12 mouse cellular contexts compared by ENCODE assay signal in the genomic region with DNA sequence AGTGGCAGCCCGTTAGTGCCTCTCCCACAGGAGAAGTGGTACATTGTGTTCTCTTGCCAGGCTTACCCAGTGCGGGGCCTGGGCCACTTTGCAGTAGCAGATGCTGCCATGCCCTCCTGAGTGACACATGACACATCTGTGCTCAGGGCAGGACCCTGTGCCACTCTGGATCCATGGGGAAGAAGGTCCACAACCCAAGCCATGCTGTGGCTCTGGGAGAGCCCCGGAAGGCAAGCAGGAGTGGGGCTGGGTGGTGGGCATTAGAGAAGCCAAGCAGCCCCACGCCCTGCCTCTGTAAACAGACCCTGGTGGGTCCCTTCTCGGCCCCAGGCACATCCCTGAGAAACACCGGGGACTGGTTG. TPM values are rescaled to one million over a fixed set of nuclear protein-coding genes. Genes with fewer than 3 reads are reported as not detected.
A peak's percentile ranks its signal among the peaks of the same experiment; 100 is the strongest.
DNase-seq lines count a peak whose midpoint lies in the region; ATAC-seq and TF ChIP-seq lines count a peak whose summit lies in the region.
"Had no signal": no experiment of that assay in that cellular context is flagged by ENCODE, and none has a peak within 500 bp of the region (broad histone marks: within the 10 kb centered on the region; RNA-seq: fewer than 3 reads in every experiment).

No protein-coding gene starts in this region.

- H3K4me1 ChIP-seq in midbrain, postnatal 0 days (ENCODE audit: insufficient read depth, low read length): peaks cover 22% of the 10 kb centered on the region
- H3K4me1 ChIP-seq in midbrain, embryonic 16.5 days (ENCODE audit: control insufficient read depth, insufficient read depth, low read length): peaks cover 32% of the 10 kb centered on the region
- H3K4me1 ChIP-seq in limb, embryonic 12.5 days (replicated peaks): peaks cover 50% of the 10 kb centered on the region

- peaks cover 26% of the 10 kb centered on the region for H3K27me3 ChIP-seq in midbrain, postnatal 0 days (ENCODE audit: insufficient read depth, low read length)
- H3K27me3 ChIP-seq in midbrain, embryonic 16.5 days (ENCODE audit: control insufficient read depth, insufficient read depth, low read depth, low read length): peaks cover 26% of the 10 kb centered on the region
- H3K27me3 ChIP-seq in limb, embryonic 12.5 days: peaks cover 32% of the 10 kb centered on the region

- no peak for ATAC-seq in midbrain, postnatal 0 days (ENCODE audit: low FRiP score)
- no peak for ATAC-seq in midbrain, embryonic 16.5 days
- no peak for ATAC-seq in limb, embryonic 12.5 days (ENCODE audit: insufficient number of reproducible peaks, insufficient read depth, low FRiP score, low TSS enrichment, low read depth)
- ATAC-seq: intestine, postnatal 0 days had no signal

- H3K36me3 ChIP-seq in midbrain, postnatal 0 days (ENCODE audit: insufficient read depth, low read length): peaks cover 46% of the 10 kb centered on the region
- H3K36me3 ChIP-seq in midbrain, embryonic 16.5 days (ENCODE audit: control insufficient read depth, insufficient read depth, low read length): peaks cover 22% of the 10 kb centered on the region; the same call in 1 of the 2 replicates
- peaks cover 53% of the 10 kb centered on the region for H3K36me3 ChIP-seq in limb, embryonic 12.5 days

- intact Hi-C loops in heart, postnatal 36 days (cut with DNase I): no loop called here

- H3K4me3 ChIP-seq in midbrain, postnatal 0 days (ENCODE audit: low read depth, low read length): no peak overlapping the region
- no peak overlapping the region for H3K4me3 ChIP-seq in midbrain, embryonic 16.5 days (ENCODE audit: low read depth, low read length)
- no peak overlapping the region for H3K4me3 ChIP-seq in limb, embryonic 12.5 days (replicated peaks)
- H3K4me3 ChIP-seq: liver, embryonic 15.5 days had no signal

- DNase-seq in heart, adult 11 months: peak; percentile 95
- DNase-seq in heart, postnatal 36 days: no peak
- no peak for DNase-seq in midbrain, postnatal 0 days (ENCODE audit: low spot score)
- DNase-seq in cerebellum, postnatal 25 days: peak; percentile 53
- no peak for DNase-seq in lung, postnatal 25 days (ENCODE audit: low spot score)
- no peak for DNase-seq in layer of hippocampus, adult 18-20 months (ENCODE audit: low spot score in 2 of 2)
- DNase-seq: gastrocnemius, postnatal 25 days had no signal

- H3K9ac ChIP-seq in midbrain, postnatal 0 days (replicated peaks; ENCODE audit: low read length, poor library complexity, severe bottlenecking): no peak overlapping the region
- H3K9ac ChIP-seq in midbrain, embryonic 16.5 days (ENCODE audit: low read depth, low read length): no peak overlapping the region
- H3K9ac ChIP-seq in limb, embryonic 12.5 days (replicated peaks): peak overlapping the region; percentile 27; the same call in 1 of the 2 replicates

- H3K9me3 ChIP-seq in midbrain, postnatal 0 days (ENCODE audit: low read length): no peaks in the 10 kb centered on the region
- H3K9me3 ChIP-seq in midbrain, embryonic 16.5 days (replicated peaks; ENCODE audit: control insufficient read depth, low read length, poor library complexity, severe bottlenecking): no peaks in the 10 kb centered on the region
- no peaks in the 10 kb centered on the region for H3K9me3 ChIP-seq in limb, embryonic 12.5 days
- H3K9me3 ChIP-seq: liver, embryonic 15.5 days had no signal

- 71% methylated on average over 6 of the region's 6 CpGs for WGBS in midbrain, postnatal 0 days
- 81% methylated on average over 6 of the region's 6 CpGs for WGBS in midbrain, embryonic 16.5 days
- 81% methylated on average over 6 of the region's 6 CpGs for WGBS in limb, embryonic 12.5 days

- H3K4me2 ChIP-seq in midbrain, postnatal 0 days (ENCODE audit: low read depth, low read length, poor library complexity, severe bottlenecking): no peak overlapping the region
- H3K4me2 ChIP-seq in midbrain, embryonic 16.5 days (ENCODE audit: low read length): no peak overlapping the region
- no peak overlapping the region for H3K4me2 ChIP-seq in limb, embryonic 12.5 days
- H3K4me2 ChIP-seq: liver, embryonic 15.5 days had no signal

- 0 out of 2 replicates have a peak overlapping the region, but pooled peaks have one; percentile 26 for H3K27ac ChIP-seq in midbrain, postnatal 0 days (ENCODE audit: low read depth, low read length)
- no peak overlapping the region for H3K27ac ChIP-seq in midbrain, embryonic 16.5 days (ENCODE audit: low read length)
- H3K27ac ChIP-seq in limb, embryonic 12.5 days: no peak overlapping the region
- H3K27ac ChIP-seq: liver, embryonic 15.5 days; macrophage had no signal

- no peak for TF ChIP-seq CTCF in midbrain, postnatal 0 days (IDR thresholded peaks at IDR 0.05)

RNA-seq across cellular contexts. Expression of a gene that starts 1.5 kb away (rescaled TPM):
- total RNA-seq in heart, postnatal 36 days (2021): under 1 TPM; 0.08 TPM
- 23.1 and 30.9 TPM in 2 replicates for total RNA-seq in midbrain, postnatal 0 days (2014; rRNA removed)
- polyA plus RNA-seq in midbrain, postnatal 0 days (2015; fragmentation: Nextera tagmentation; extraction: Ambion mirVana): 19.2 and 22.1 TPM in 2 replicates
- 11.4 and 14.9 TPM in 2 replicates for polyA plus RNA-seq in midbrain, embryonic 16.5 days (2015; fragmentation: Nextera tagmentation; extraction: Ambion mirVana)
- 0.08 and 0.23 TPM in 2 replicates for polyA plus RNA-seq in limb, embryonic 12.5 days (2016; fragmentation: Nextera tagmentation; extraction: Ambion mirVana)
- total RNA-seq in layer of hippocampus, adult 18-20 months (2021): 100 to 1,000 TPM in 1 of 2 experiments, 10 to 100 TPM in 1; 98.6 to 102 TPM
- total RNA-seq: gastrocnemius, postnatal 25 days had no signal
- polyA plus RNA-seq: liver, embryonic 15.5 days had no signal

RNA-seq across cellular contexts. Expression of a gene that starts 8.1 kb away (rescaled TPM):
- total RNA-seq in heart, postnatal 36 days (2021): 10 to 100 TPM; 64.1 to 67.4 TPM
- 37.9 and 39.8 TPM in 2 replicates for total RNA-seq in midbrain, postnatal 0 days (2014; rRNA removed)
- polyA plus RNA-seq in midbrain, postnatal 0 days (2015; fragmentation: Nextera tagmentation; extraction: Ambion mirVana): 192 and 209 TPM in 2 replicates
- polyA plus RNA-seq in midbrain, embryonic 16.5 days (2015; fragmentation: Nextera tagmentation; extraction: Ambion mirVana): 148 and 149 TPM in 2 replicates
- 183 and 184 TPM in 2 replicates for polyA plus RNA-seq in limb, embryonic 12.5 days (2016; fragmentation: Nextera tagmentation; extraction: Ambion mirVana)
- total RNA-seq in layer of hippocampus, adult 18-20 months (2021): 10 to 100 TPM; 63.0 to 66.2 TPM

RNA-seq across cellular contexts. Expression of a gene that starts 8.5 kb away (rescaled TPM):
- 1 to 10 TPM in 1 of 2 experiments, under 1 TPM in 1; 0.65 to 2.5 TPM for total RNA-seq in heart, postnatal 36 days (2021)
- 1.7 and 1.9 TPM in 2 replicates for total RNA-seq in midbrain, postnatal 0 days (2014; rRNA removed)
- 0.32 TPM in 2 replicates for polyA plus RNA-seq in midbrain, postnatal 0 days (2015; fragmentation: Nextera tagmentation; extraction: Ambion mirVana)
- 0.50 and 2.4 TPM in 2 replicates for polyA plus RNA-seq in midbrain, embryonic 16.5 days (2015; fragmentation: Nextera tagmentation; extraction: Ambion mirVana)
- 2.3 and 3.0 TPM in 2 replicates for polyA plus RNA-seq in limb, embryonic 12.5 days (2016; fragmentation: Nextera tagmentation; extraction: Ambion mirVana)
- total RNA-seq in layer of hippocampus, adult 18-20 months (2021): 1 to 10 TPM; 2.1 to 4.0 TPM

RNA-seq across cellular contexts. Expression of a gene that starts 25.2 kb away (rescaled TPM):
- total RNA-seq in heart, postnatal 36 days (2021): 10 to 100 TPM; 60.9 to 62.5 TPM
- total RNA-seq in midbrain, postnatal 0 days (2014; rRNA removed): 66.8 and 98.0 TPM in 2 replicates
- 56.7 and 61.2 TPM in 2 replicates for polyA plus RNA-seq in midbrain, postnatal 0 days (2015; fragmentation: Nextera tagmentation; extraction: Ambion mirVana)
- 64.7 and 68.3 TPM in 2 replicates for polyA plus RNA-seq in midbrain, embryonic 16.5 days (2015; fragmentation: Nextera tagmentation; extraction: Ambion mirVana)
- 81.3 and 83.0 TPM in 2 replicates for polyA plus RNA-seq in limb, embryonic 12.5 days (2016; fragmentation: Nextera tagmentation; extraction: Ambion mirVana)
- total RNA-seq in layer of hippocampus, adult 18-20 months (2021): 100 to 1,000 TPM; 150 to 155 TPM

RNA-seq across cellular contexts. Expression of a gene that starts 25.5 kb away (rescaled TPM):
- total RNA-seq in heart, postnatal 36 days (2021): 100 to 1,000 TPM; 215 to 227 TPM
- 187 and 196 TPM in 2 replicates for total RNA-seq in midbrain, postnatal 0 days (2014; rRNA removed)
- polyA plus RNA-seq in midbrain, postnatal 0 days (2015; fragmentation: Nextera tagmentation; extraction: Ambion mirVana): 389 and 392 TPM in 2 replicates
- 374 and 380 TPM in 2 replicates for polyA plus RNA-seq in midbrain, embryonic 16.5 days (2015; fragmentation: Nextera tagmentation; extraction: Ambion mirVana)
- polyA plus RNA-seq in limb, embryonic 12.5 days (2016; fragmentation: Nextera tagmentation; extraction: Ambion mirVana): 320 and 329 TPM in 2 replicates
- total RNA-seq in layer of hippocampus, adult 18-20 months (2021): 100 to 1,000 TPM; 212 to 213 TPM

Comparison
In these comparisons a context has a peak if more than half of its experiments do, and no peak if none do; other contexts are left out.
1. DNase-seq: peak in heart, adult 11 months (single experiment) and cerebellum, postnatal 25 days (2 of 2); none in heart, postnatal 36 days (0 of 2), midbrain, postnatal 0 days (single experiment), lung, postnatal 25 days (single experiment) and layer of hippocampus, adult 18-20 months (0 of 2).
2. RNA of a gene that starts 1.5 kb away (total RNA-seq): 98.6 to 102 TPM in layer of hippocampus, adult 18-20 months and 23.1 to 30.9 TPM in midbrain, postnatal 0 days; 0.08 TPM in heart, postnatal 36 days; every median in the first group is over 10 times any median in the second.